19 mouse cellular contexts compared by ENCODE assay signal in the genomic region with DNA sequence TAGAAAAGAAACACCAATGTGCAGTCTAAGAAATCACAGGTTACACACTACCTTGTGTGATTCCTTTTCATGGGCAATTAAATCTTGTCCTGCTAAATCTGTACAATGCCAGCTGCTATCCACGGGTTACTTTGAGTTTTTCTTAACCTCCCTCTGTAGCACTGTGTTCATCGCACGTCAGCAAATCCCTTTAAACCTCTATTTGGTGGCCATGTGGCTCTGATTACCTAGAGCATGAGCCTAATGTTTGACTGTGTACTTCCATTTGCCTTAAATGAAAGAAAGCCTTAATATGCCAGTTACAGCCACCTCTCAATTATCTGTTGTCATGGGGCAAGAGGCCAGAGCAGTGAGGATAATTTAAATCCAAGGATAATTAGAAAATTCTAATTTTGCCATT.
"Had no signal": no experiment of that assay in that cellular context is flagged by ENCODE, and none has a peak within 500 bp of the region (broad histone marks: within the 10 kb centered on the region; RNA-seq: fewer than 3 reads in every experiment).

No protein-coding gene starts in this region.

- ATAC-seq: liver, postnatal 0 days; lung, postnatal 0 days; midbrain, embryonic 13.5 days had no signal

- H3K27ac ChIP-seq: kidney, postnatal 0 days; left cerebral cortex, adult 2 months; limb, embryonic 15.5 days; liver, embryonic 14.5 days; macrophage; midbrain, embryonic 13.5 days; stomach, postnatal 0 days had no signal

- H3K9me3 ChIP-seq: limb, embryonic 15.5 days; midbrain, embryonic 13.5 days had no signal

- H3K27me3 ChIP-seq: limb, embryonic 15.5 days; midbrain, embryonic 13.5 days had no signal

- DNase-seq: kidney, adult 2 months; kidney, postnatal 25 days; layer of hippocampus, postnatal 36 days; liver, postnatal 0 days; lung, embryonic 14.5 days; right cerebral cortex, postnatal 14 days; right cerebral cortex, postnatal 4 days; thymus, adult 2 months; thymus, postnatal 14 days; thymus, postnatal 4 days had no signal

- H3K4me2 ChIP-seq: limb, embryonic 15.5 days; liver, embryonic 11.5 days; lung, embryonic 14.5 days; midbrain, embryonic 13.5 days had no signal

- H3K9ac ChIP-seq: limb, embryonic 15.5 days; liver, embryonic 14.5 days; liver, postnatal 0 days; lung, embryonic 14.5 days; midbrain, embryonic 13.5 days had no signal

- H3K4me3 ChIP-seq: left cerebral cortex, adult 2 months; limb, embryonic 15.5 days; midbrain, embryonic 13.5 days had no signal

- H3K36me3 ChIP-seq: limb, embryonic 15.5 days; midbrain, embryonic 13.5 days had no signal

- H3K4me1 ChIP-seq: limb, embryonic 15.5 days; midbrain, embryonic 13.5 days had no signal
